Mouse (Mus musculus): ENCODE measurements around the gene Caskin2. TPM values are rescaled to one million over a fixed set of nuclear protein-coding genes. Genes with fewer than 3 reads are reported as not detected.
A peak's percentile ranks its signal among the peaks of the same experiment; 100 is the strongest.

The Caskin2 gene
- polyA plus RNA-seq, 1 experiment, result 52.6 TPM

- Histone ChIP-seq H3K27me3 (ENCODE audit: control insufficient read depth, insufficient read depth, low read length) (no peaks in the 10 kb centered on the region), H3K27ac (ENCODE audit: insufficient read depth, low read depth, low read length) (no peak overlapping the region), H3K4me3 (ENCODE audit: low read depth, low read length) (no peak overlapping the region), H3K36me3 (ENCODE audit: control insufficient read depth, insufficient read depth, low read length) (peaks cover 71% of the 10 kb centered on the region), H3K4me1 (ENCODE audit: control insufficient read depth, insufficient read depth, insufficient read length, low read length) (peaks cover 3% of the 10 kb centered on the region; the same call in 1 of the 2 replicates)
- 95% methylated on average over 7 of the region's 7 CpGs for WGBS
- no peak for TF ChIP-seq CTCF (IDR thresholded peaks at IDR 0.05; ENCODE audit: extremely low read depth, insufficient read length, insufficient replicate concordance, low read depth, low read length)
These were observed 23.7 kb downstream of the Caskin2 start for GRCm38 (mm10) chr11:115789787-115790186.

GRCm38 (mm10) chr11:115786473-115786872 lies 27.0 kb downstream of the Caskin2 start:
- Histone ChIP-seq H3K36me3 (ENCODE audit: control insufficient read depth, insufficient read depth, low read length) (peaks cover 41% of the 10 kb centered on the region), H3K27ac (ENCODE audit: insufficient read depth, low read depth, low read length) (no peak overlapping the region), H3K4me3 (ENCODE audit: low read depth, low read length) (no peak overlapping the region), H3K4me1 (ENCODE audit: control insufficient read depth, insufficient read depth, insufficient read length, low read length) (peaks cover 3% of the 10 kb centered on the region; the same call in 1 of the 2 replicates), H3K27me3 (ENCODE audit: control insufficient read depth, insufficient read depth, low read length) (no peaks in the 10 kb centered on the region)
- WGBS, result 88% methylated on average over 6 of the region's 6 CpGs
- TF ChIP-seq CTCF (IDR thresholded peaks at IDR 0.05; ENCODE audit: extremely low read depth, insufficient read length, insufficient replicate concordance, low read depth, low read length) (no peak), POLR2A (IDR thresholded peaks at IDR 0.05; ENCODE audit: low read depth, low read length) (no peak)

- Histone ChIP-seq H3K4me3 (ENCODE audit: low read depth, low read length) (no peak overlapping the region), H3K27ac (ENCODE audit: insufficient read depth, low read depth, low read length) (peak overlapping the region; percentile 99; the same call in 1 of the 2 replicates)
- 47% methylated on average over 20 of the region's 20 CpGs for WGBS
These were observed 33.0 kb downstream of the Caskin2 start for GRCm38 (mm10) chr11:115780141-115781070.

GRCm38 (mm10) chr11:115779038-115779571 lies 34.3 kb downstream of the Caskin2 start:
- Histone ChIP-seq H3K36me3 (ENCODE audit: control insufficient read depth, insufficient read depth, low read length) (no peaks in the 10 kb centered on the region), H3K4me3 (ENCODE audit: low read depth, low read length) (no peak overlapping the region), H3K27me3 (ENCODE audit: control insufficient read depth, insufficient read depth, low read length) (no peaks in the 10 kb centered on the region), H3K27ac (ENCODE audit: insufficient read depth, low read depth, low read length) (peak overlapping the region; percentile 99), H3K4me1 (ENCODE audit: control insufficient read depth, insufficient read depth, insufficient read length, low read length) (peaks cover 25% of the 10 kb centered on the region)
- WGBS, result 11% methylated on average over 9 of the region's 9 CpGs
- TF ChIP-seq CTCF (IDR thresholded peaks at IDR 0.05; ENCODE audit: extremely low read depth, insufficient read length, insufficient replicate concordance, low read depth, low read length), result no peak
- TF ChIP-seq POLR2A (IDR thresholded peaks at IDR 0.05; ENCODE audit: low read depth, low read length), result peak; percentile 39; the same call in 1 of the 2 replicates

More at GRCm38 (mm10) chr11:115780141-115781070, 33.0 kb downstream of the Caskin2 start:
- Histone ChIP-seq H3K4me1 (ENCODE audit: control insufficient read depth, insufficient read depth, insufficient read length, low read length) (peaks cover 27% of the 10 kb centered on the region), H3K27me3 (ENCODE audit: control insufficient read depth, insufficient read depth, low read length) (no peaks in the 10 kb centered on the region), H3K36me3 (ENCODE audit: control insufficient read depth, insufficient read depth, low read length) (peaks cover under 1% of the 10 kb centered on the region; the same call in 1 of the 2 replicates)
- no peak for TF ChIP-seq POLR2A (IDR thresholded peaks at IDR 0.05; ENCODE audit: low read depth, low read length)
- no peak for TF ChIP-seq CTCF (IDR thresholded peaks at IDR 0.05; ENCODE audit: extremely low read depth, insufficient read length, insufficient replicate concordance, low read depth, low read length)

- no peak overlapping the region for H3K27ac ChIP-seq (ENCODE audit: insufficient read depth, low read depth, low read length)
- WGBS, result 54% methylated on average over 17 of the region's 17 CpGs
These were observed 35.7 kb downstream of the Caskin2 start for GRCm38 (mm10) chr11:115777487-115778335.

GRCm38 (mm10) chr11:115776954-115777353 lies 36.5 kb downstream of the Caskin2 start:
- 73% methylated on average over 9 of the region's 9 CpGs for WGBS
- Histone ChIP-seq H3K27me3 (ENCODE audit: control insufficient read depth, insufficient read depth, low read length) (no peaks in the 10 kb centered on the region), H3K4me1 (ENCODE audit: control insufficient read depth, insufficient read depth, insufficient read length, low read length) (peaks cover 25% of the 10 kb centered on the region), H3K27ac (ENCODE audit: insufficient read depth, low read depth, low read length) (no peak overlapping the region), H3K36me3 (ENCODE audit: control insufficient read depth, insufficient read depth, low read length) (no peaks in the 10 kb centered on the region), H3K4me3 (ENCODE audit: low read depth, low read length) (no peak overlapping the region)
- no peak for TF ChIP-seq CTCF (IDR thresholded peaks at IDR 0.05; ENCODE audit: extremely low read depth, insufficient read length, insufficient replicate concordance, low read depth, low read length)
- no peak for TF ChIP-seq POLR2A (IDR thresholded peaks at IDR 0.05; ENCODE audit: low read depth, low read length)

More at GRCm38 (mm10) chr11:115777487-115778335, 35.7 kb downstream of the Caskin2 start:
- Histone ChIP-seq H3K4me1 (ENCODE audit: control insufficient read depth, insufficient read depth, insufficient read length, low read length) (peaks cover 25% of the 10 kb centered on the region), H3K27me3 (ENCODE audit: control insufficient read depth, insufficient read depth, low read length) (no peaks in the 10 kb centered on the region), H3K36me3 (ENCODE audit: control insufficient read depth, insufficient read depth, low read length) (no peaks in the 10 kb centered on the region), H3K4me3 (ENCODE audit: low read depth, low read length) (no peak overlapping the region)
- TF ChIP-seq CTCF (IDR thresholded peaks at IDR 0.05; ENCODE audit: extremely low read depth, insufficient read length, insufficient replicate concordance, low read depth, low read length), result peak; percentile 13; the same call in 1 of the 2 replicates
- TF ChIP-seq POLR2A (IDR thresholded peaks at IDR 0.05; ENCODE audit: low read depth, low read length), result no peak

Data from small intestine, adult 2 months (tissue).